Mouse (Mus musculus) bone marrow macrophage, adult 2 months (primary cell): ENCODE measurements around the gene Mad2l2.

Experiments
- CTCF ChIP-seq: IDR thresholded peaks from 2 replicates; pipeline ENCODE4 v1.5.1; 2012; ENCODE audit warnings: low read depth, mild to moderate bottlenecking, low read length, moderate library complexity
- POLR2A ChIP-seq: IDR thresholded peaks from 2 replicates; pipeline ENCODE4 v1.6.1; 2012; ENCODE audit warnings: mild to moderate bottlenecking, low read depth, low read length, borderline replicate concordance

GRCm38 (mm10) chr4:148154982-148155381 lies 24.8 kb downstream of the Mad2l2 start:
- no peak for TF ChIP-seq POLR2A
- TF ChIP-seq CTCF: no peak
